Mouse (Mus musculus) spleen, postnatal 0 days (tissue): ENCODE data around the gene Ap4s1. TPM values are rescaled to one million over a fixed set of nuclear protein-coding genes. Genes with fewer than 3 reads are reported as not detected.

Source experiments
- polyA plus RNA-seq: library from polyadenylated mRNA; unstranded; fragments of >200 nt; fragmentation: Nextera tagmentation; extraction: Ambion mirVana; gene quantifications from 2 replicates; pipeline ENCODE4 v1.2.1, GENCODE M21; 2015

Ap4s1 gene
- polyA plus RNA-seq: 23.1 and 26.7 TPM in 2 replicates

DNA sequence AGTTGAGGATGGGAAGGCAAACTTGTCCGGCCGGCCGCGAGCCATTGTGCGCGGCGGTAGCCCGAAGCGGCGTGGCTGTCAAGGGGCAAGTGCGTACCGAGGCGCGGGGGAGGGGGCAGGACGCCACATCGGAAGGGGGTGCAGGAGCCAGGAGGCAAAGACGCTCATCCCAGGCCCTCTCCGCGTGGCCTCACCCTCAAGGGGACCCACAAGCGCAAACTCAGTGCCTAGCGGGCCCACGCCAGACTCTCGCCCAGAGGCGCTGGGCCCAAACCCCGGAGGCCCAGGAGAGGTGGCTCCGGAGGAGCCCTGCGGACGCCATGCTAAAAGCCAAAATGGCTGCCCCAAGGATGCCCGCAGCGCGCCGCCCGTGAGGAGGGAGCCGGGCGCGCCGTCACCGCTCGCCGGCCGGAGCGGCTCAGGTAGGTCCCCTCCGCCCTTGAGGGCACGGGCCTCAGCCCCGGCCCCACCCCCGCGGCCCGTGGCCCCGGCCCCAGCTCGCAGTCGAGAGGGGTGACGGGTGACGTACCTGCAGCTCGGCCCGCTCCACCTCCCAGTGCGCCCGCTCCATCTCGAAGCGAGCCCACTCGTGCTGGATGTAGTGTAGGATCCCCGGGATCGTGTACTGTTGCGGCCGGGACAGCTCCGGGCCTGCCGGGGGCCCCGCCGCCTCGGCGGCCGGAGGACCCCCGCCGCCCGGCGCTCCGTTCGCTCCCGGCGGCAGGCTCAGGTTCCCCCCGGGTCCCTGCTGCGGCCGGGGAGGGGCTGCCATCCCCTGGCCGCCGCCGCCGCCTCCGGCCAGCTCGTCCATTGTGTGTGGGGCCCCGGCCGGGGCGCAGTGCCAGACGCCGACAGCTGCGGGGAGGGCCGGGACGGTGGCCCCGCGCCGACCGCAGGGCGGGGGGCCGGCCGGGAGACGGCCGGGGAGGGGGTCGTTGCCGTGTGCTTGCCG is at the start of gene Ap4s1:
TSS of gene Ap4s1 (plus strand) at position 141 of the 952 bp plus-strand sequence.

DNA sequence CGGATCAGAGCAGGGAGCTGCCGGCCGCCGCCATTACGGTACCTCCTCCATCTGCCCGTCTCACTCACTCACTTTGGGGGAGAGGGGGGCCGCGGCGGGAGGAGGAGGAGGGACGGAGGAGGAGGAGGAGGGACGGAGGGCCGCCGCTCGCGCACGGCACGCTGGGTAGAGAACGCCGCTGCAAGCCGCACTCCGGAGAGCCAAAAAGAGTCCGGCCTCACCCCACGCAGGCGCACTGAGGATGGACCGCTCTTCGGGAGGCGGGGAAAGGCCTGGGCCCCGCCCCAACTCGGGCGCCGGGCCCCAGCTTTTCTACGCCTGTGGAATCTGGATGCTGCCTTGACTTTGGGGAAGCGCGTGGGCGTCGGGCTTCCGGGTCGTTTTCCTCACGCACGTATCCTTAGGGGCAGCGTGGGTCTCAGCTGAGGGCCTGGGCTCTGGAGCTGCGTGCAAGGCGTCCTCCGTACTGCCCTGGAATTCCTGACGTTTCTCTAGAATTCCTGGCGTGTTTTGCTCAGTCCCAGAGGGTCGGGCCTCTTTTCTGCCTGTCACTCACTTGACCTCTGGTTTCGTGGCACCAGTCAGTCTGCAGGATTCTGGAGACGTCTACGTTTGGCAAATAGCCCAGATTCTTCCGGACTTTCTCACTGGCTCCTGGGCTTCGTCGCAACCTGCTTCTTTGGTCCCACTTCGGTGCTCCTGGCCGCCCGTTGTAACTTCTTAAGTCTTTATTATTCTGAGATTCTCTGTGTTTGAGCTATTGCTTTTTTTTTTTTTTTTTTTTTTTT is 1.2 kb downstream of the Ap4s1 start, which contains the start of gene Strn3:
TSS of gene Strn3 (minus strand) at position 53 of the 788 bp plus-strand sequence.

Other genes starting within 250 kb of the Ap4s1 start
- 125 and 182 TPM in 2 replicates for gene Coch, start 97.7 kb upstream of the Ap4s1 start, polyA plus RNA-seq
- gene Strn3, start 864 bp downstream of the Ap4s1 start, polyA plus RNA-seq: 23.8 and 26.4 TPM in 2 replicates
- gene Hectd1, start 138.5 kb downstream of the Ap4s1 start, polyA plus RNA-seq: 36.7 and 37.1 TPM in 2 replicates